Mouse (Mus musculus): ENCODE measurements around the gene Rps6ka4. TPM values are rescaled to one million over a fixed set of nuclear protein-coding genes. Genes with fewer than 3 reads are reported as not detected.
A peak's percentile ranks its signal among the peaks of the same experiment; 100 is the strongest.

Rps6ka4 gene
- polyA plus RNA-seq, 1 experiment from 2014 or later: 5.8 TPM

GRCm38 (mm10) chr19:6860706-6861105 is 20.3 kb upstream of the Rps6ka4 start:
- no peak overlapping the region for H3K27ac ChIP-seq (ENCODE audit: low read depth, low read length)
- peaks cover 4% of the 10 kb centered on the region for H3K4me1 ChIP-seq (replicated peaks; ENCODE audit: control insufficient read depth, insufficient read depth, low read length)
- H3K36me3 ChIP-seq (ENCODE audit: control insufficient read depth, insufficient read depth, low read length): no peaks in the 10 kb centered on the region
- ATAC-seq (ENCODE audit: low FRiP score) (no peak), DNase-seq (ENCODE audit: low spot score) (no peak)
- H3K27me3 ChIP-seq (ENCODE audit: control insufficient read depth, insufficient read depth, low read length): peaks cover 4% of the 10 kb centered on the region; the same call in 1 of the 2 replicates
- H3K4me2 ChIP-seq (replicated peaks; ENCODE audit: low read depth, low read length): no peak overlapping the region
- no peak overlapping the region for H3K9ac ChIP-seq (ENCODE audit: low read depth, low read length)
- no peaks in the 10 kb centered on the region for H3K9me3 ChIP-seq (ENCODE audit: control insufficient read depth, low read length)
- WGBS: 81% methylated on average over 6 of the region's 6 CpGs
- no peak overlapping the region for H3K4me3 ChIP-seq (ENCODE audit: low read depth, low read length)

- Histone ChIP-seq H3K9ac (ENCODE audit: low read depth, low read length) (no peak overlapping the region), H3K4me3 (ENCODE audit: low read depth, low read length) (no peak overlapping the region), H3K4me1 (replicated peaks; ENCODE audit: control insufficient read depth, insufficient read depth, low read length) (peaks cover 9% of the 10 kb centered on the region), H3K4me2 (replicated peaks; ENCODE audit: low read depth, low read length) (no peak overlapping the region), H3K9me3 (ENCODE audit: control insufficient read depth, low read length) (no peaks in the 10 kb centered on the region), H3K27ac (ENCODE audit: low read depth, low read length) (no peak overlapping the region), H3K36me3 (ENCODE audit: control insufficient read depth, insufficient read depth, low read length) (no peaks in the 10 kb centered on the region), H3K27me3 (ENCODE audit: control insufficient read depth, insufficient read depth, low read length) (peaks cover 5% of the 10 kb centered on the region; the same call in 1 of the 2 replicates)
- WGBS: 84% methylated on average over 3 of the region's 3 CpGs
- ATAC-seq (ENCODE audit: low FRiP score): no peak
- no peak for DNase-seq (ENCODE audit: low spot score)
These were observed 19.5 kb upstream of the Rps6ka4 start for GRCm38 (mm10) chr19:6859971-6860370.

- H3K4me3 ChIP-seq (ENCODE audit: low read depth, low read length): no peak overlapping the region
- no peak overlapping the region for H3K27ac ChIP-seq (ENCODE audit: low read depth, low read length)
- H3K9me3 ChIP-seq (ENCODE audit: control insufficient read depth, low read length): no peaks in the 10 kb centered on the region
- no peak overlapping the region for H3K4me2 ChIP-seq (replicated peaks; ENCODE audit: low read depth, low read length)
- DNase-seq (ENCODE audit: low spot score) (no peak), ATAC-seq (ENCODE audit: low FRiP score) (no peak)
- peaks cover 9% of the 10 kb centered on the region for H3K27me3 ChIP-seq (ENCODE audit: control insufficient read depth, insufficient read depth, low read length)
- 73% methylated on average over 2 of the region's 2 CpGs for WGBS
- no peaks in the 10 kb centered on the region for H3K36me3 ChIP-seq (ENCODE audit: control insufficient read depth, insufficient read depth, low read length)
- no peak overlapping the region for H3K9ac ChIP-seq (ENCODE audit: low read depth, low read length)
- peaks cover 10% of the 10 kb centered on the region for H3K4me1 ChIP-seq (replicated peaks; ENCODE audit: control insufficient read depth, insufficient read depth, low read length)
These were observed 18.7 kb upstream of the Rps6ka4 start for GRCm38 (mm10) chr19:6859032-6859651.

GRCm38 (mm10) chr19:6858031-6858430 is 17.6 kb upstream of the Rps6ka4 start, which contains the start of gene Ccdc88b:
Gene Ccdc88b, minus strand, starts transcription at chr19:6858211.
- no peaks in the 10 kb centered on the region for H3K9me3 ChIP-seq (ENCODE audit: control insufficient read depth, low read length)
- no peak within 1 kb of the TSS for H3K27ac ChIP-seq (ENCODE audit: low read depth, low read length)
- 79% methylated on average over 7 of the region's 7 CpGs for WGBS
- peaks cover 9% of the 10 kb centered on the region for H3K27me3 ChIP-seq (ENCODE audit: control insufficient read depth, insufficient read depth, low read length)
- H3K36me3 ChIP-seq (ENCODE audit: control insufficient read depth, insufficient read depth, low read length): no peaks in the 10 kb centered on the region
- DNase-seq (ENCODE audit: low spot score): no peak
- H3K9ac ChIP-seq (ENCODE audit: low read depth, low read length): no peak within 1 kb of the TSS
- no peak within 1 kb of the TSS for H3K4me2 ChIP-seq (replicated peaks; ENCODE audit: low read depth, low read length)
- peaks cover 10% of the 10 kb centered on the region for H3K4me1 ChIP-seq (replicated peaks; ENCODE audit: control insufficient read depth, insufficient read depth, low read length)
- no peak within 1 kb of the TSS for H3K4me3 ChIP-seq (ENCODE audit: low read depth, low read length)
- no peak for ATAC-seq (ENCODE audit: low FRiP score)

GRCm38 (mm10) chr19:6857391-6858005 is 17.1 kb upstream of the Rps6ka4 start:
- Histone ChIP-seq H3K36me3 (ENCODE audit: control insufficient read depth, insufficient read depth, low read length) (no peaks in the 10 kb centered on the region), H3K9me3 (ENCODE audit: control insufficient read depth, low read length) (no peaks in the 10 kb centered on the region), H3K27me3 (ENCODE audit: control insufficient read depth, insufficient read depth, low read length) (peaks cover 9% of the 10 kb centered on the region)

GRCm38 (mm10) chr19:6857003-6857360 is 16.5 kb upstream of the Rps6ka4 start:
- H3K4me3 ChIP-seq (ENCODE audit: low read depth, low read length): no peak overlapping the region
- no peaks in the 10 kb centered on the region for H3K36me3 ChIP-seq (ENCODE audit: control insufficient read depth, insufficient read depth, low read length)
- peaks cover 10% of the 10 kb centered on the region for H3K4me1 ChIP-seq (replicated peaks; ENCODE audit: control insufficient read depth, insufficient read depth, low read length)
- no peak overlapping the region for H3K4me2 ChIP-seq (replicated peaks; ENCODE audit: low read depth, low read length)
- WGBS: 48% methylated on average over 3 of the region's 3 CpGs
- H3K27ac ChIP-seq (ENCODE audit: low read depth, low read length): no peak overlapping the region
- H3K27me3 ChIP-seq (ENCODE audit: control insufficient read depth, insufficient read depth, low read length): peaks cover 9% of the 10 kb centered on the region
- DNase-seq (ENCODE audit: low spot score) (no peak), ATAC-seq (ENCODE audit: low FRiP score) (no peak)
- no peak overlapping the region for H3K9ac ChIP-seq (ENCODE audit: low read depth, low read length)
- no peaks in the 10 kb centered on the region for H3K9me3 ChIP-seq (ENCODE audit: control insufficient read depth, low read length)

More at GRCm38 (mm10) chr19:6857391-6858005, 17.1 kb upstream of the Rps6ka4 start:
- no peak for DNase-seq (ENCODE audit: low spot score)
- WGBS: 75% methylated on average over 9 of the region's 9 CpGs
- H3K27ac ChIP-seq (ENCODE audit: low read depth, low read length): no peak overlapping the region
- no peak for ATAC-seq (ENCODE audit: low FRiP score)
- no peak overlapping the region for H3K9ac ChIP-seq (ENCODE audit: low read depth, low read length)
- no peak overlapping the region for H3K4me3 ChIP-seq (ENCODE audit: low read depth, low read length)
- no peak overlapping the region for H3K4me2 ChIP-seq (replicated peaks; ENCODE audit: low read depth, low read length)
- H3K4me1 ChIP-seq (replicated peaks; ENCODE audit: control insufficient read depth, insufficient read depth, low read length): peaks cover 10% of the 10 kb centered on the region

GRCm38 (mm10) chr19:6856281-6857002 is 16.0 kb upstream of the Rps6ka4 start:
- no peak for ATAC-seq (ENCODE audit: low FRiP score)

GRCm38 (mm10) chr19:6855225-6856031 is 15.0 kb upstream of the Rps6ka4 start:
- peak; percentile 84 for ATAC-seq (ENCODE audit: low FRiP score)
- H3K4me1 ChIP-seq (replicated peaks; ENCODE audit: control insufficient read depth, insufficient read depth, low read length): peaks cover 10% of the 10 kb centered on the region
- 0 out of 2 replicates have a peak overlapping the region, but pooled peaks have one; percentile 23 for H3K9ac ChIP-seq (ENCODE audit: low read depth, low read length)
- WGBS: 6% methylated on average over 38 of the region's 38 CpGs
- H3K9me3 ChIP-seq (ENCODE audit: control insufficient read depth, low read length): no peaks in the 10 kb centered on the region
- H3K27me3 ChIP-seq (ENCODE audit: control insufficient read depth, insufficient read depth, low read length): peaks cover 9% of the 10 kb centered on the region
- no peaks in the 10 kb centered on the region for H3K36me3 ChIP-seq (ENCODE audit: control insufficient read depth, insufficient read depth, low read length)
- H3K4me3 ChIP-seq (ENCODE audit: low read depth, low read length): 0 out of 2 replicates have a peak overlapping the region, but pooled peaks have one; percentile 13
- peak overlapping the region; percentile 36 for H3K4me2 ChIP-seq (replicated peaks; ENCODE audit: low read depth, low read length)
- DNase-seq (ENCODE audit: low spot score): peak; percentile 76
- 0 out of 2 replicates have a peak overlapping the region, but pooled peaks have one; percentile 19 for H3K27ac ChIP-seq (ENCODE audit: low read depth, low read length)

More at GRCm38 (mm10) chr19:6856281-6857002, 16.0 kb upstream of the Rps6ka4 start:
- Histone ChIP-seq H3K9me3 (ENCODE audit: control insufficient read depth, low read length) (no peaks in the 10 kb centered on the region), H3K9ac (ENCODE audit: low read depth, low read length) (no peak overlapping the region), H3K36me3 (ENCODE audit: control insufficient read depth, insufficient read depth, low read length) (no peaks in the 10 kb centered on the region), H3K4me3 (ENCODE audit: low read depth, low read length) (no peak overlapping the region), H3K4me1 (replicated peaks; ENCODE audit: control insufficient read depth, insufficient read depth, low read length) (peaks cover 10% of the 10 kb centered on the region), H3K4me2 (replicated peaks; ENCODE audit: low read depth, low read length) (no peak overlapping the region), H3K27ac (ENCODE audit: low read depth, low read length) (no peak overlapping the region), H3K27me3 (ENCODE audit: control insufficient read depth, insufficient read depth, low read length) (peaks cover 9% of the 10 kb centered on the region)
- 48% methylated on average over 12 of the region's 12 CpGs for WGBS
- DNase-seq (ENCODE audit: low spot score): peak; percentile 46
